Mouse (Mus musculus) right cerebral cortex, postnatal 10 days (tissue): ENCODE measurements around the gene Insl6.

Source experiments
- DNase-seq, 2 experiments: peaks; one replicate each; pipeline ENCODE4 v3.0.0; 2021; ENCODE audit warnings: low spot score in 2 of 2

Gene Insl6

DNA sequence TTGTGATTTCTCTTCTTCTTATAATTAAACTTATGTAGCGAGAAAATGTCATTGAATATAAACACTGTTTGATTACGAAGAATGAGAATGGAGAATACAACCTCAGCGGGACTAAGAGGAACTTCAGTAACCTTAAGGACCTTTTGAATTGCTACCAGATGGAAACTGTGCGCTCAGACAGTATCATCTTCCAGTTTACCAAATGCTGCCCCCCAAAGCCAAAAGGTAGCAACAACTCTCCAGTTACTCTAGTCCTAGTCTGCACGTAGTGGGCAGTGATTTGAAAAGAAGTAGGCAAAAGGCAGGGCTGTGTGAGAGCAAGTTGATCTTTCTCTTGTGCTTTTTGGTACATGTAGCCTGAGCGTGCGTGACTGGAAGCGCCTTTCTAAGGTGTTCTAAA, 37.3 kb downstream of the Insl6 start:
- no peak for DNase-seq

DNA sequence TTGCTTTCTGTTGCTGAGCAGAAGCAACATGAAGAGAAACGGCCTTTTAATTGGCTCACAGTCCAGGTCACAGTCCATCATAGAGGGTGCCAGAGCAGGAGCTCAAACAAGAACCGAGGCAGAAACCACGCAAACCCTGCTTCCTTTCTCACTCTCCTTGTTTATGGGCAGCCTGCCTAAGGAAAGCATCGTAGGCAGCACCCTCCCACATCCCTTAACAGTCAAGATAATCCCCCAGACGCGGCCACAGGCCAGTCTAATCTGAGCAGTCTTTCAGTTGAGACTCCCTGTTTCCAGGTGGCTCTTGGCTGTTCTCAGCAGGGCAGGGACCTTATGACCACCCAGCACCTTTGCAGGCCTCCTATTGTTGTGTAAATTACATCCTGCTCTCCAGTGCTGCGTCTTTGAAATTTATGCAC, 39.7 kb downstream of the Insl6 start:
- peak; percentile 37 to 48 for DNase-seq

DNA sequence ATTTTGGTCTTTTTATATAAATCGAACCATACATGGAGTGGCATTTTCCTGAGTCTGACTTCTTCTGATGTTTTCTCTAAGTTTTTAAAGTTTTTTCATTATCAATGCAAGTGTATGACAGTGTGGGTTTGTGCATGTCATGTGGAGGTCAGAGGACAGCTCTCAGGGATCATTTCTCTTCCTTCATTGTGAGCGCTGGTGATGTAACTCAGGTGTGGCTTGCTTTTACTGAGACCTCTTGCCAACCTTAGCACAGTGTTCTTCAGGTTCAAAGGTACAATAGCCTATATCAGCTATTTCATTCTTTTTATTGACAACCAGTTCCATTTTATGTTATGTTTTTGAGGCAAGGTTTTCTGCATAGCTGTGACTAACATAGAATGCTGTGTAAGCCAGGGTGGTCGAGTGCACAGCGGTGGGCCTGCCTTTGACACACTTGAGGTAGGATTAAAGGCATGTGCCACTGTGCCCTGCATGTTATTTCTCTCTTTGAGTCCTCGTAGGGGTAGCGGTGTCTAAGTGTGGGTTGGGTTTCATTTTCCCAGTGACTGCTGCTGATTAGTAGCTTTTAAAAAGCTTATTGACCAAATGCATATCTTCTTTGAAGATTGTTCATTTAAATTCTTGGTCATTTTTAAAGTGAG, 46.1 kb downstream of the Insl6 start:
- DNase-seq = no peak

DNA sequence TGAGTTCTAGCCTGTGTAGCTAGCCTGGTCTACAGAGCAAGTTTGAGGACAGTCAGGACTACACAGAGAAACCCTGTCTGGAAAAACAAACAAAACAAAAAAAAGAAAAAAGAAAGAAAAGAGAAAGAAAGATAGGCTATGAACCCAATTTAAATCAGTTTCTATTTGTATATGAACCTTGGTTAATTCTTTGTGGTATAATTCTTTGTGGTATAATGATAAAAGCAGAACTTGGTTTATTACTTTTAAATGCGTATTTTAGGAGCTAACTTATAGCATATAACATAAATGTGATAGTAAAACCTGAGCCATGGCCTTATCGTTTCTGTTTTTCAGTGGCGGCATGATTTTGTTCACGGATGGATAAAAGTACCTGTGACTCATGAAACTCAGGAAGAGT, 48.7 kb downstream of the Insl6 start:
- no peak for DNase-seq

DNA sequence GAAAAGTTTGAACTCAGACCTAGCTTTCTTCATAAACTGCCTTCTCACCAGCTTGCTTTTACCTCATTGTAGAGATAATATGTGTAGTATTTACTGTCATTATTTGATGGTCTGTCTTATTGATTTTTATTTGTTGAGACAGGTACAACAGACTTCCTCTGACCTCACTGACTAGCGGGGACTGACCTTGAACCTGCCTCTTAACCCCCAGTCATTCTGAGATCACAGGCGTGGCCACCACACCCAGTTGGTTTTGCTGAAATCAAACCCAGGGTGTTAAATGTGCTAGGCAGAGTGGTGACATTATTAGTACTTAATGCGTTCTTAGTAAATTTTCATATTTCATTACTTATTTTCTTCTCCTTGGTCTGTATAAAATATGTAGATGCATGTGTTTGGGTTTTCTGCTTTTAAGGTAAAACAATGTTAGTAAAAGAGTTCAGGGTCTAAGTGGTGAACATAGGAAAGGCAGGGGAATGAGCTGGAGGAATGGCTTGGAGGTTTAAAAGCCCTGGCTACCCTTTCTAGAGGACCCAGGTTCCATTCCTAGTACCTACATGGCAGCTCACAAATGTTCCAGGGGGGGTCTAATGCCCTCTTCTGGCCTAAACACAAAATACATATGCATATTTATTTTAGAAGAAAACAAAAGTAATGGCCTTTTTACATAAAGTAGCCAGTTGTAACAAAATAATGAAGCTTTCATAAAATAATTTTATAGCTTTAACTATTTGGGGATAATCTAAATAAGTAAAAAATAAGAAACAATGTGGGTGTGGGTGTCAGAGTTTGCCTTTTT, 52.9 kb downstream of the Insl6 start:
- DNase-seq = peak in 1 of 2 experiments; percentile 14
